Comparison of ENCODE assay signal across 10 mouse cellular contexts in the genomic region with DNA sequence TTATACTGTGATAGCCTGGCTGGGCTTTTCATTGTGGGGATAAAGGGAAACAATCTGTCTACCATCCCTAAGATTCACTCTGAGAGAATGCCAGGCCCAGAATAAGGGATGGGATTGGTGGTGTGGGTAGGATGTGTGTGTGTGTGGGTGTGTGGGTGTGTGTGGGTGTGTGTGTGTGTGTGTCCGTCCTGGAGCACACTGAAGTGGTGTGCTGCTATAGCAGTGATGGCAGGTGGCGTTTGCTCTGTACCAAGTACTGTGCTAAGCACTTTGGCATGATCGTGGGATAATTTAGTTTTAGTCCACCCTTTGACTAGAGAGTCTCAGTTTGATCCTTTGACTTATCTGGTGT. TPM values are rescaled to one million over a fixed set of nuclear protein-coding genes. Genes with fewer than 3 reads are reported as not detected.
DNase-seq lines count a peak whose midpoint lies in the region; ATAC-seq and TF ChIP-seq lines count a peak whose summit lies in the region.
"Had no signal": no experiment of that assay in that cellular context is flagged by ENCODE, and none has a peak within 500 bp of the region (broad histone marks: within the 10 kb centered on the region; RNA-seq: fewer than 3 reads in every experiment).

No protein-coding gene starts in this region.

- H3K9me3 ChIP-seq in limb, embryonic 13.5 days = no peaks in the 10 kb centered on the region
- no peaks in the 10 kb centered on the region for H3K9me3 ChIP-seq in stomach, postnatal 0 days (ENCODE audit: control insufficient read depth, low read length)
- H3K9me3 ChIP-seq: liver, embryonic 13.5 days had no signal

- no peak for TF ChIP-seq POLR2A in heart, adult 2 months (IDR thresholded peaks at IDR 0.05; ENCODE audit: insufficient read depth, low read depth, low read length)
- no peak for TF ChIP-seq POLR2A in testis, adult 2 months (IDR thresholded peaks at IDR 0.05; ENCODE audit: control insufficient read depth, low read depth, low read length)

- no peaks in the 10 kb centered on the region for H3K27me3 ChIP-seq in heart, adult 2 months (ENCODE audit: control insufficient read depth, insufficient read depth, low read length)
- no peaks in the 10 kb centered on the region for H3K27me3 ChIP-seq in testis, adult 2 months (ENCODE audit: control insufficient read depth, insufficient read depth, low read length)
- no peaks in the 10 kb centered on the region for H3K27me3 ChIP-seq in limb, embryonic 13.5 days
- no peaks in the 10 kb centered on the region for H3K27me3 ChIP-seq in stomach, postnatal 0 days (ENCODE audit: control insufficient read depth, insufficient read depth, low read length)
- H3K27me3 ChIP-seq: liver, embryonic 13.5 days had no signal

- no peak for DNase-seq in heart, adult 2 months
- DNase-seq in heart, postnatal 4 days = no peak
- no peak for DNase-seq in testis, postnatal 14 days (ENCODE audit: low spot score)
- DNase-seq in stomach, postnatal 0 days (ENCODE audit: low spot score) = no peak
- no peak for DNase-seq in urinary bladder, postnatal 10 days (ENCODE audit: low spot score)
- no peak for DNase-seq in urinary bladder, postnatal 36 days (ENCODE audit: low spot score in 2 of 2)
- DNase-seq: kidney, adult 9 months; liver, embryonic 13.5 days had no signal

- no peak for ATAC-seq in limb, embryonic 13.5 days (ENCODE audit: low FRiP score, low read depth)
- ATAC-seq in stomach, postnatal 0 days (ENCODE audit: low FRiP score, low TSS enrichment) = peak; percentile 25

- intact Hi-C loops in heart, adult 2 months (cut with DNase I) = no loop called here

- no peak for TF ChIP-seq CTCF in heart, adult 2 months (IDR thresholded peaks at IDR 0.05)
- TF ChIP-seq CTCF in testis, adult 2 months (IDR thresholded peaks at IDR 0.05; ENCODE audit: control insufficient read depth, insufficient read depth, insufficient replicate concordance, low read depth, low read length) = no peak
- TF ChIP-seq CTCF in stomach, postnatal 0 days (IDR thresholded peaks at IDR 0.05; ENCODE audit: low read depth) = no peak

- peaks cover 49% of the 10 kb centered on the region for H3K4me1 ChIP-seq in heart, adult 2 months (ENCODE audit: control insufficient read depth, insufficient read depth, low read length)
- peaks cover 25% of the 10 kb centered on the region for H3K4me1 ChIP-seq in testis, adult 2 months (ENCODE audit: control insufficient read depth, insufficient read depth, low read length)
- peaks cover 66% of the 10 kb centered on the region for H3K4me1 ChIP-seq in limb, embryonic 13.5 days
- H3K4me1 ChIP-seq in stomach, postnatal 0 days (replicated peaks; ENCODE audit: control insufficient read depth, insufficient read depth) = peaks cover 11% of the 10 kb centered on the region

- H3K4me3 ChIP-seq in heart, adult 2 months = no peak overlapping the region
- H3K4me3 ChIP-seq in testis, adult 2 months (ENCODE audit: control insufficient read depth, low read depth, low read length) = no peak overlapping the region
- H3K4me3 ChIP-seq in limb, embryonic 13.5 days = no peak overlapping the region
- no peak overlapping the region for H3K4me3 ChIP-seq in stomach, postnatal 0 days (ENCODE audit: low read depth, low read length)
- H3K4me3 ChIP-seq: liver, embryonic 13.5 days had no signal

- H3K79me2 ChIP-seq in heart, adult 2 months (replicated peaks; ENCODE audit: control insufficient read depth, insufficient read depth, low read length) = peaks cover 9% of the 10 kb centered on the region

- WGBS in heart, adult 2 months = 48% methylated on average over 3 of the region's 3 CpGs
- 93% methylated on average over 3 of the region's 3 CpGs for WGBS in limb, embryonic 13.5 days
- 70% methylated on average over 3 of the region's 3 CpGs for whole genome bisulfite sequencing in stomach, postnatal 0 days

- no peak for TF ChIP-seq EP300 in heart, adult 2 months (IDR thresholded peaks at IDR 0.05; ENCODE audit: insufficient read depth, low read depth, low read length)
- no peak for TF ChIP-seq EP300 in stomach, postnatal 0 days (optimal IDR thresholded peaks at IDR 0.05)

- peaks cover 7% of the 10 kb centered on the region for H3K36me3 ChIP-seq in heart, adult 2 months (ENCODE audit: control insufficient read depth, insufficient read depth, low read length)
- no peaks in the 10 kb centered on the region for H3K36me3 ChIP-seq in testis, adult 2 months (ENCODE audit: control insufficient read depth, insufficient read depth, low read length)
- no peaks in the 10 kb centered on the region for H3K36me3 ChIP-seq in limb, embryonic 13.5 days
- H3K36me3 ChIP-seq in stomach, postnatal 0 days (ENCODE audit: control insufficient read depth, insufficient read depth, low read length) = no peaks in the 10 kb centered on the region
- H3K36me3 ChIP-seq: liver, embryonic 13.5 days had no signal

- peak overlapping the region; percentile 27; the same call in 1 of the 2 replicates for H3K4me2 ChIP-seq in limb, embryonic 13.5 days (replicated peaks)
- H3K4me2 ChIP-seq in stomach, postnatal 0 days (replicated peaks; ENCODE audit: low read depth) = no peak overlapping the region
- H3K4me2 ChIP-seq: liver, embryonic 13.5 days had no signal

- H3K9ac ChIP-seq in heart, adult 2 months (ENCODE audit: low read depth, low read length) = peak overlapping the region; percentile 36
- no peak overlapping the region for H3K9ac ChIP-seq in limb, embryonic 13.5 days
- H3K9ac ChIP-seq in stomach, postnatal 0 days (ENCODE audit: low read length) = no peak overlapping the region
- H3K9ac ChIP-seq: liver, embryonic 13.5 days had no signal

- peak overlapping the region; percentile 81 for H3K27ac ChIP-seq in heart, adult 2 months
- peak overlapping the region; percentile 62 for H3K27ac ChIP-seq in testis, adult 2 months (ENCODE audit: control insufficient read depth, insufficient read depth, low read depth, low read length)
- H3K27ac ChIP-seq in limb, embryonic 13.5 days = peak overlapping the region; percentile 80
- H3K27ac ChIP-seq in stomach, postnatal 0 days (replicated peaks) = peak overlapping the region; percentile 75
- H3K27ac ChIP-seq: liver, embryonic 13.5 days had no signal

RNA-seq across cellular contexts. Expression of a gene that starts 40.6 kb away (rescaled TPM):
- 100 to 1,000 TPM; 276 to 302 TPM for total RNA-seq in heart, adult 2 months (2021)
- polyA plus RNA-seq in heart, adult 2 months (2012; rRNA removed) = 170 and 204 TPM in 2 replicates
- total RNA-seq in heart, postnatal 4 days (2021) = 100 to 1,000 TPM; 288 to 301 TPM
- 22.2 and 23.1 TPM in 2 replicates for polyA plus RNA-seq in testis, adult 2 months (2012; rRNA removed)
- 17.0 and 17.7 TPM in 2 replicates for polyA plus RNA-seq in limb, embryonic 13.5 days (2015; fragmentation: Nextera tagmentation; extraction: Ambion mirVana)
- polyA plus RNA-seq in stomach, postnatal 0 days (2015; fragmentation: Nextera tagmentation; extraction: Ambion mirVana) = 24.0 and 27.7 TPM in 2 replicates
